Mouse (Mus musculus) liver, embryonic 14.5 days (tissue): ENCODE results near the gene Ddb1.

Experiments used
- CTCF ChIP-seq: IDR thresholded peaks from 2 replicates; pipeline ENCODE4 v1.5.1; 2016; ENCODE audit warnings: antibody characterized with exemption, low read depth, control low read depth
- EP300 ChIP-seq: IDR thresholded peaks from 2 replicates; pipeline ENCODE4 v1.6.1; 2016; ENCODE audit warnings: antibody characterized with exemption, low read depth

DNA sequence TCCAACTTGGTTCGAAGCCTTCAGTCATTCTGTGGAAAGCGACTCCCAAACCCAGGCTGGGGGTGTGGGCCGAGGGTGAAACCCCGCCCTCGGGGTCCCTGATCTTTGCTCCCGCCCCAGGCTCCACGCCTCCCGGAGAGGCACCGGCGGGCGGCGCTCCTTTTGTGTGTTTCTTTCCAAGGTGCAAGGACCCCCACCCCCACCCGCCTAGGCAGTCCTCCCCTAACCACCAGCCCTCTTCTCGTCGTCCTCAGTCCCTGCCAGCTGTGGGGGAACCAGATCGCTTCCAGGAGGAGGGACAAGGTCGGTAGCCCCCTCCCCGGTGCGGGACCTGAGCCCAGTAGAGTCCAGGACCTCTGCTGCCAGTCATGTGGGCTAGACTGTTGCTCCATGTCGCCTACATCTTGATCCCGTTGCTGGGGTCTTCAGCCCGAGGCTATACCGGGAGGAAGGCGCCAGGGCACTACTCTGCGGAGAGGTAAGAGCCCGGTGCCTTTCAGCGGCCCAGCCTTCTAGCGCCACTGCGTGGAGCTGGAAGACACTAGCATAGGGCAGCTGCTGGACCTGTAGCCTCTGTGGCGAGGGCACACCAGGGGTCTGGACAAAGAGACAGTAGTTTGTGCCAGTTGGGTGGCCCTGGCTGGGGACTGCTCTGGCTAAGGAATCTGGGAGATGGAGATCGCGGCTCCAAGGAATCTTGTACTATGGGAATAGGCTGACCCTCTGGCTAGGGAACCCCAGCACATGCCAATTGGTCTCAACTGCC lies 29.2 kb downstream of the Ddb1 start, which contains the start of gene Vwce:
- TF ChIP-seq CTCF, result peak; percentile 83
- no peak for TF ChIP-seq EP300
